Mouse (Mus musculus) liver, embryonic 14.5 days (tissue): ENCODE results near the gene Gm10037.

Source experiments
- CTCF ChIP-seq: IDR thresholded peaks from 2 replicates; pipeline ENCODE4 v1.5.1; 2016; ENCODE audit warnings: antibody characterized with exemption, low read depth, control low read depth
- EP300 ChIP-seq: IDR thresholded peaks from 2 replicates; pipeline ENCODE4 v1.6.1; 2016; ENCODE audit warnings: antibody characterized with exemption, low read depth

GRCm38 (mm10) chr13:67867899-67868298, 37.0 kb downstream of the Gm10037 start:
- TF ChIP-seq EP300 (no peak), CTCF (peak; percentile 27; the same call in 1 of the 2 replicates)
